Mouse (Mus musculus) liver, embryonic 12.5 days (tissue): ENCODE results near the gene Hoxb9. TPM values are rescaled to one million over a fixed set of nuclear protein-coding genes. Genes with fewer than 3 reads are reported as not detected.
A peak's percentile ranks its signal among the peaks of the same experiment; 100 is the strongest.

Experiments
- ATAC-seq: fragments of 200-750 bp; cut with Nextera tagmentation; 2 replicates; pipeline ENCODE4 v1.8.0; 2017; ENCODE audit warnings: moderate number of reproducible peaks, mild to moderate bottlenecking, moderate library complexity
- H3K27ac ChIP-seq: fragments of 300-500 bp; sonication (generic); 2 replicates; pipeline ENCODE4 v1.5.1; 2016; ENCODE audit warnings: mild to moderate bottlenecking
- H3K27me3 ChIP-seq: fragments of 300-500 bp; sonication (generic); replicated peaks from 2 replicates; pipeline ENCODE4 v1.6.1; 2016; ENCODE audit warnings: mild to moderate bottlenecking, moderate library complexity
- H3K36me3 ChIP-seq: fragments of 300-500 bp; sonication (generic); 2 replicates; pipeline ENCODE4 v1.6.1; 2016; ENCODE audit warnings: mild to moderate bottlenecking, moderate library complexity
- H3K4me1 ChIP-seq: fragments of 300-500 bp; sonication (generic); 2 replicates; pipeline ENCODE4 v1.6.1; 2016
- H3K4me2 ChIP-seq: fragments of 300-500 bp; sonication (generic); 2 replicates; pipeline ENCODE4 v1.6.1; 2016; ENCODE audit warnings: mild to moderate bottlenecking, moderate library complexity
- H3K4me3 ChIP-seq: fragments of 300-500 bp; sonication (generic); 2 replicates; pipeline ENCODE4 v1.5.1; 2016; ENCODE audit warnings: mild to moderate bottlenecking, moderate library complexity
- H3K9ac ChIP-seq: fragments of 300-500 bp; sonication (generic); 2 replicates; pipeline ENCODE4 v1.6.1; 2016; ENCODE audit warnings: mild to moderate bottlenecking, moderate library complexity
- H3K9me3 ChIP-seq: fragments of 300-500 bp; sonication (generic); replicated peaks from 2 replicates; pipeline ENCODE4 v1.6.1; 2016; ENCODE audit warnings: mild to moderate bottlenecking, moderate library complexity
- whole genome bisulfite sequencing: fragments of 180-500 bp; shearing (Covaris S2); methylation state at CpG from one replicate; pipeline ENCODE4 v1.1.7; 2016; ENCODE audit not compliant: insufficient replicate concordance; 5-methylcytosine and 5-hydroxymethylcytosine counted together
- polyA plus RNA-seq: library from polyadenylated mRNA; unstranded; fragments of >200 nt; fragmentation: Nextera tagmentation; extraction: Ambion mirVana; gene quantifications from 2 replicates; pipeline ENCODE4 v1.2.1, GENCODE M21; 2016

The Hoxb9 gene
- polyA plus RNA-seq: not detected in 2 replicates

DNA sequence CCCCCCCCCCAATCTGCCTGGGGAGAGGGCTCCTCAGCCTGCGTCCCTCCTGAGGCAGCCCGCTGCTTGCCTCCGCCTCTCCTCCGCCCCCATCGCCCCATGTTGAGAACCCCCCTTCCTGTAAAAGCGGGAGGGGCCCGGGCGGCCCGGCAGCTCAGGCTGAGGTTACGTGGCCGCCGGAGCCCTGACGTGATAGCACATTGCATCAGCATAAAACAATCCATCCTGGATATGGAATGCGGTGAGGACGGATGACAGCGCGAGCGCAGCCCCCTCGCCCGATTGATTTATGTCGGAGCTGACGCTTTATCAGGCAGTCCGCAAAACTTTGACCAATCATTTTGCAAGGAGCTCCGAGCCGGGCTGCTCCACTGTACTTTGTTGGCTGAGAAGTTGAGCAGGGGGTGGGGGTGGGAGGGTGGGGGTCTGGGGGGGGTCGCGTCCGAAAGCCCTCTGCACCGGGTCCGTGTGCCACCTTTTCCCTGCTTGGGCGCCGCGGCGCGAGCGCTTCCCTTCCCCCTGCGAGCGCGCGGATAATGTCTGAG, at the start of gene Hoxb9:
Gene Hoxb9 (plus strand): TSS at position 462 of the 545 bp plus-strand sequence.
- WGBS: 2% methylated on average over 40 of the region's 40 CpGs
- Histone ChIP-seq H3K4me3 (peak within 1 kb of the TSS; percentile 23), H3K4me1 (peaks cover 13% of the 10 kb centered on the region; the same call in 1 of the 2 replicates), H3K27ac (no peak within 1 kb of the TSS), H3K27me3 (peaks cover 98% of the 10 kb centered on the region), H3K9ac (no peak within 1 kb of the TSS), H3K36me3 (no peaks in the 10 kb centered on the region), H3K9me3 (no peaks in the 10 kb centered on the region), H3K4me2 (peak within 1 kb of the TSS; percentile 40)
- ATAC-seq: no peak

GRCm38 (mm10) chr11:96223813-96224212, 47.4 kb upstream of the Hoxb9 start:
- H3K9ac ChIP-seq: no peak overlapping the region
- ATAC-seq: no peak
- H3K4me1 ChIP-seq: no peaks in the 10 kb centered on the region
- H3K4me3 ChIP-seq: no peak overlapping the region
- no peaks in the 10 kb centered on the region for H3K9me3 ChIP-seq
- no peaks in the 10 kb centered on the region for H3K36me3 ChIP-seq
- H3K27ac ChIP-seq: no peak overlapping the region
- H3K4me2 ChIP-seq: no peak overlapping the region
- peaks cover 24% of the 10 kb centered on the region for H3K27me3 ChIP-seq
- WGBS: 29% methylated on average over 2 of the region's 2 CpGs

- peaks cover 33% of the 10 kb centered on the region for H3K27me3 ChIP-seq
- H3K36me3 ChIP-seq: no peaks in the 10 kb centered on the region
- no peak overlapping the region for H3K9ac ChIP-seq
- no peaks in the 10 kb centered on the region for H3K4me1 ChIP-seq
- 56% methylated on average over 9 of the region's 9 CpGs for WGBS
- H3K27ac ChIP-seq: no peak overlapping the region
- no peaks in the 10 kb centered on the region for H3K9me3 ChIP-seq
- H3K4me3 ChIP-seq: no peak overlapping the region
- ATAC-seq: no peak
- H3K4me2 ChIP-seq: no peak overlapping the region
These were observed 43.6 kb upstream of the Hoxb9 start for GRCm38 (mm10) chr11:96227676-96228075.

GRCm38 (mm10) chr11:96234906-96235305, 36.4 kb upstream of the Hoxb9 start:
- no peak overlapping the region for H3K27ac ChIP-seq
- no peaks in the 10 kb centered on the region for H3K36me3 ChIP-seq
- no peak for ATAC-seq
- no peaks in the 10 kb centered on the region for H3K4me1 ChIP-seq
- 1% methylated on average over 12 of the region's 12 CpGs for WGBS
- H3K4me2 ChIP-seq: no peak overlapping the region
- H3K27me3 ChIP-seq: peaks cover 70% of the 10 kb centered on the region
- H3K9me3 ChIP-seq: no peaks in the 10 kb centered on the region
- no peak overlapping the region for H3K4me3 ChIP-seq
- no peak overlapping the region for H3K9ac ChIP-seq

DNA sequence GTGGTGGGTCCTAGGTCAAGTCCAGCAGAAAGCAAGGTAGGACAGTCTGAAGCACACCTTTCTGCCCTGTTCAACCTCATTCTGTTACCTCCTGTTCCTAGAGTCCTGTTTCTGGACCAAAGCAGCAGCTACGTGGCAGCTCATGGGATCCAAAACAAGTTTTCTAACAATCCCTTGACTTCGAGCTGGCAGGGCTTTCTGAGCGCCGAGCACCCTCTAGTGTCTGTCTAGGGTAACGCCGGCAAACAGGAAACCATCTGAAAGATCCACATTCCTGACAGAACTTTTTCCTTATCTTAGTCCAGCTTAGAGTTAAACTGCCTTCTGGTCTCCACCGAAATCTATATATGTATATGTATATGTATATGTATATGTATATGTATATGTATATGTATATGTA, 31.0 kb upstream of the Hoxb9 start:
- 2% methylated on average over 7 of the region's 7 CpGs for WGBS
- Histone ChIP-seq H3K36me3 (no peaks in the 10 kb centered on the region), H3K27ac (no peak overlapping the region), H3K9me3 (no peaks in the 10 kb centered on the region), H3K4me2 (no peak overlapping the region), H3K4me3 (no peak overlapping the region), H3K9ac (no peak overlapping the region), H3K27me3 (peaks cover 56% of the 10 kb centered on the region), H3K4me1 (no peaks in the 10 kb centered on the region)
- ATAC-seq: no peak

DNA sequence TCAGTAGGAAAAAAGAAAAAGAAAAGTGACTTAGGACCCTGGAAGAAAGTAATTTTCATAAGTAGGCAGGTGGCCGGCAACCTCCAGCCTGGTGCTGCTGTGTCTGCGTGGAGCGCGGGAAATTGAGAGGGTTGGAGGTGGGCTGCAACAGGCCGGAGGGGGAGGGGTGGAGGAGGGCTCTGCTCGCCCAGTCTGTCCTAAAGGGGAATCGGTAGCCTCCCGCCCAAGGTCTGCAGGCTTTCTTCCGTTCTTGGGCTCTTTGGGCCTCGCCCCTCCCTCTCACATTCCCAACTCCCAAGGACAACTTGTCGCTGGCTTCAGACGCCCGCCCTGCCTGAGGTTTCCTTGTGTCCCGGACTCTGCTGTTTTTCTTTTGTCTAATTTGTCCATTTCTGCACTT, 20.4 kb upstream of the Hoxb9 start:
- H3K4me3 ChIP-seq: no peak overlapping the region
- H3K4me1 ChIP-seq: no peaks in the 10 kb centered on the region
- no peaks in the 10 kb centered on the region for H3K9me3 ChIP-seq
- H3K27ac ChIP-seq: no peak overlapping the region
- no peak overlapping the region for H3K4me2 ChIP-seq
- WGBS: 0% methylated on average over 14 of the region's 14 CpGs
- H3K9ac ChIP-seq: no peak overlapping the region
- H3K36me3 ChIP-seq: no peaks in the 10 kb centered on the region
- ATAC-seq: no peak
- H3K27me3 ChIP-seq: peaks cover 90% of the 10 kb centered on the region

DNA sequence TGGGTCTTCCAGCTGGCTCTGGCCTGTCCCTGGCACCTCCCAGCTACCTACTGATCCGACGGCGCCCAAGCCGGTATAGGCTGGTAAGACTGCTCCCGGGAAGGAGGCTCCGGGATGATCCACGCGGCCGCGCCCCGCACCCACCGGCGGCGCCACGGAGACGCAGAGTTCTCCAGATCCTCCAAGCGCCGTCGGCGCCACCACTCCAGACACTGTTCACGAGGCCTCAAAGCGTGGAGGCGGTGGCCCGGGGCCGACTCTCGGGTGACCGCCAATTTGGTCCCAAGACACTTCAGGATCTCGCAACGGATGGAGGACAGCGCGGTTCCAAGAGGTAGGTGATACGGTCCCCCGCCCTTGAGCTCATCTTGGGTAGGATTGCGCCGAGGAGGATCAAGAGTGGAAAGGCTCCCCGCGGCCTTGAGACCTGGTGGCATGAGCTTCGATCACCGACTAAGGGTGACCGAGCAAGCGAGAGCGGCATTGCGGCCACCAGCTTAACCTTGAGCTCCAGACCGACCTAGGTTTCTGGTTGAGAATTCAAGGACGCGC, 19.7 kb upstream of the Hoxb9 start:
- 3% methylated on average over 46 of the region's 46 CpGs for WGBS
- Histone ChIP-seq H3K9me3 (no peaks in the 10 kb centered on the region), H3K36me3 (no peaks in the 10 kb centered on the region), H3K27ac (no peak overlapping the region), H3K27me3 (peaks cover 95% of the 10 kb centered on the region), H3K4me2 (no peak overlapping the region), H3K4me3 (no peak overlapping the region), H3K9ac (no peak overlapping the region), H3K4me1 (no peaks in the 10 kb centered on the region)
- no peak for ATAC-seq

GRCm38 (mm10) chr11:96252541-96253120, 18.6 kb upstream of the Hoxb9 start:
- Histone ChIP-seq H3K27me3 (peaks cover 99% of the 10 kb centered on the region), H3K9ac (no peak overlapping the region), H3K9me3 (no peaks in the 10 kb centered on the region), H3K27ac (no peak overlapping the region), H3K4me2 (no peak overlapping the region), H3K4me1 (no peaks in the 10 kb centered on the region), H3K36me3 (no peaks in the 10 kb centered on the region), H3K4me3 (no peak overlapping the region)
- 6% methylated on average over 12 of the region's 12 CpGs for WGBS
- ATAC-seq: no peak

- Histone ChIP-seq H3K36me3 (no peaks in the 10 kb centered on the region), H3K9me3 (no peaks in the 10 kb centered on the region), H3K4me3 (no peak overlapping the region), H3K4me1 (no peaks in the 10 kb centered on the region), H3K27ac (no peak overlapping the region), H3K27me3 (peaks cover 100% of the 10 kb centered on the region), H3K4me2 (no peak overlapping the region), H3K9ac (no peak overlapping the region)
- 5% methylated on average over 11 of the region's 11 CpGs for WGBS
- no peak for ATAC-seq
These were observed 17.0 kb upstream of the Hoxb9 start for GRCm38 (mm10) chr11:96254221-96254620.

- H3K9ac ChIP-seq: no peak overlapping the region
- H3K4me3 ChIP-seq: no peak overlapping the region
- H3K4me2 ChIP-seq: no peak overlapping the region
- H3K9me3 ChIP-seq: no peaks in the 10 kb centered on the region
- peaks cover 100% of the 10 kb centered on the region for H3K27me3 ChIP-seq
- ATAC-seq: no peak
- no peaks in the 10 kb centered on the region for H3K36me3 ChIP-seq
- H3K4me1 ChIP-seq: no peaks in the 10 kb centered on the region
- no peak overlapping the region for H3K27ac ChIP-seq
- 3% methylated on average over 39 of the region's 39 CpGs for WGBS
These were observed 15.9 kb upstream of the Hoxb9 start for GRCm38 (mm10) chr11:96255111-96255995.

DNA sequence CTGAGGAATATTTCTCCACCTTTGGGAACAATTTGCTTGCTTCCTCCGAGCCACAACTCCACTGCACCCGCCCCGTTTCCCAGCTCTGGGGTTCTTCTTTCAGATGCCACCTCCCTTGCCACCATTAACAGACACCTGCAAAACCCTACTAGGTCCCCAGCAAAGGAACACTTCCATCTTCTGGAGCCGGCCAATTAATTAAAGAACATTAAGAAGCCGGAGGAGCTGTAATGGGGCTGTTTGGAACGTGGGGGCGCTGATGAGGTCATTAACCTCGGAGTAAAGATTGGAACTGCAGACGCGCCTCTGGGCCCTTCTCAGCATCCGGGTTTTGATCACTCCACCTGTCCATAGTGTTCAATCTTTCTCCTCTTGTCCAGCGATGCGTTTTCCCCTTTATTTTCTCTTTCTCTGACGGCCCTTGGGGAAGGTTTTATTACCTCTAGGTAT, 15.2 kb upstream of the Hoxb9 start:
- H3K9me3 ChIP-seq: no peaks in the 10 kb centered on the region
- 6% methylated on average over 14 of the region's 14 CpGs for WGBS

DNA sequence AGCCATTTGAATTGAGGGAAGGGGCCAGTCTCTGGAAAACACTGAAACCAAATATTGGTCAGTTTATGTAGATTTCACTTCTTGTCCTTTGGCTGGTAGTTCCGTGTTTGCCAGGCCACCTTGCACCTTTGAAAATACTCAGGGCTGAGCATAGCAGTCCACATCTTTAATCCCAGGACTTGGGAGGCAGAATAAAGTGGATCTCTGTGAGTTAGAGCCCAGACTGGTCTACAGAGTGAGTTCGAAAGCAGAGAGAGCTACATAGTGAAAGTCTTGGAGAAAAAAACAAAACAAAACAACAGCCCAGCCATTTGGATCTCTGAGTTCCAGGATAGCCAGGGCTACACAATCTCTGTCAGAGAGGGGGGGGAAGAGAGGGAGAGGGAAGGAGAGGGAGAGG, 14.1 kb upstream of the Hoxb9 start:
- no peak overlapping the region for H3K27ac ChIP-seq
- no peak for ATAC-seq
- no peak overlapping the region for H3K9ac ChIP-seq
- WGBS: 20% methylated on average over 2 of the region's 2 CpGs
- H3K4me3 ChIP-seq: no peak overlapping the region
- no peak overlapping the region for H3K4me2 ChIP-seq
- no peaks in the 10 kb centered on the region for H3K36me3 ChIP-seq
- no peaks in the 10 kb centered on the region for H3K9me3 ChIP-seq
- peaks cover 100% of the 10 kb centered on the region for H3K27me3 ChIP-seq
- no peaks in the 10 kb centered on the region for H3K4me1 ChIP-seq

More for the DNA sequence above, 15.2 kb upstream of the Hoxb9 start:
- no peak overlapping the region for H3K9ac ChIP-seq
- peaks cover 100% of the 10 kb centered on the region for H3K27me3 ChIP-seq
- ATAC-seq: no peak
- H3K36me3 ChIP-seq: no peaks in the 10 kb centered on the region
- no peak overlapping the region for H3K4me3 ChIP-seq
- no peak overlapping the region for H3K4me2 ChIP-seq
- H3K4me1 ChIP-seq: no peaks in the 10 kb centered on the region
- H3K27ac ChIP-seq: no peak overlapping the region
